Mouse (Mus musculus) stomach, postnatal 0 days (tissue): Measurements from ENCODE around the gene Tmem178b. TPM values are rescaled to one million over a fixed set of nuclear protein-coding genes. Genes with fewer than 3 reads are reported as not detected.

Experiments
- ATAC-seq: fragments of 200-750 bp; cut with Nextera tagmentation; 2 replicates; pipeline ENCODE4 v1.8.0; 2017; ENCODE audit not compliant: low FRiP score, low TSS enrichment
- DNase-seq: peaks from one replicate; pipeline ENCODE4 v3.0.0-alpha.2; 2016; ENCODE audit warnings: low spot score
- H3K27ac ChIP-seq: fragments of 300-500 bp; sonication (generic); replicated peaks from 2 replicates; pipeline ENCODE4 v1.5.1; 2014; ENCODE audit warnings: mild to moderate bottlenecking, control low read depth
- H3K27me3 ChIP-seq: fragments of 300-500 bp; sonication (generic); 2 replicates; pipeline ENCODE4 v1.6.1; 2014; ENCODE audit warnings: low read length; ENCODE audit not compliant: control insufficient read depth, insufficient read depth
- H3K36me3 ChIP-seq: fragments of 300-500 bp; sonication (generic); 2 replicates; pipeline ENCODE4 v1.6.1; 2014; ENCODE audit warnings: low read length, mixed read lengths; ENCODE audit not compliant: control insufficient read depth, insufficient read depth
- H3K4me1 ChIP-seq: fragments of 300-500 bp; sonication (generic); replicated peaks from 2 replicates; pipeline ENCODE4 v1.6.1; 2014; ENCODE audit warnings: antibody characterized with exemption; ENCODE audit not compliant: control insufficient read depth, insufficient read depth
- H3K4me2 ChIP-seq: fragments of 300-500 bp; sonication (generic); replicated peaks from 2 replicates; pipeline ENCODE4 v1.6.1; 2014; ENCODE audit warnings: low read depth, mild to moderate bottlenecking, control low read depth, moderate library complexity
- H3K4me3 ChIP-seq: fragments of 300-500 bp; sonication (generic); 2 replicates; pipeline ENCODE4 v1.5.1; 2014; ENCODE audit warnings: low read depth, low read length, control low read depth
- H3K9ac ChIP-seq: fragments of 300-500 bp; sonication (generic); 2 replicates; pipeline ENCODE4 v1.6.1; 2014; ENCODE audit warnings: mild to moderate bottlenecking, low read length, control low read depth, mixed read lengths
- H3K9me3 ChIP-seq: fragments of 300-500 bp; sonication (generic); 2 replicates; pipeline ENCODE4 v1.6.1; 2016; ENCODE audit warnings: low read length; ENCODE audit not compliant: control insufficient read depth
- CTCF ChIP-seq: IDR thresholded peaks from 2 replicates; pipeline ENCODE4 v1.5.1; 2016; ENCODE audit warnings: antibody characterized with exemption, low read depth, mild to moderate bottlenecking, moderate library complexity
- EP300 ChIP-seq: optimal IDR thresholded peaks from 2 replicates; pipeline ENCODE3; 2016; ENCODE audit warnings: antibody characterized with exemption
- WGBS: fragments of 180-500 bp; shearing (Covaris S2); extraction: QIAGEN DNeasy Blood & Tissue Kit; methylation state at CpG from one replicate; pipeline ENCODE4 v1.1.7; 2014; 5-methylcytosine and 5-hydroxymethylcytosine counted together
- polyA plus RNA-seq: library from polyadenylated mRNA; unstranded; fragments of >200 nt; fragmentation: Nextera tagmentation; extraction: Ambion mirVana; gene quantifications from 2 replicates; pipeline ENCODE4 v1.2.1, GENCODE M21; 2015

The Tmem178b gene
- polyA plus RNA-seq, 1 experiment from 2014 or later = 0.67 TPM

DNA sequence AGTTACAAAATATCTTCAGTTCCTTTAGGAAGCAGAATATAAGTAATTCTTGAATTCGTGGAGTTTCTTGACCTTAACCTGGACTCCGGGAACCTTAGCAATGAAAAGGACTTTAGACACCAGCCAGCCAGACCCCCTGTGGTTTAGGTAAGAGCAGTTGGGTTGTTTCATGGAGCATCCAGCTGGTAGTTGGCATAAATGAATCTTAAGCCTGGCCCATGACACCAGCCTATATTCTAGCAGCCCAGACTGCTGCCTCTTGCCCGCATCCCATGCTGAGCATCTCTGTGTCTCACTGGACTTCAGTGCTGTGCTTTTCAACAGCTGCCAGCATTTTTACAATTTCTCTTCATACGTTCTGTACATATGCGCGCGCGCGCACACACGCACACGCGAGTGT is 344.1 kb downstream of the Tmem178b start:
- ATAC-seq (no peak), DNase-seq (no peak)
- 95% methylated on average over 12 of the region's 12 CpGs for WGBS
- Histone ChIP-seq H3K4me2 (no peak overlapping the region), H3K4me1 (no peaks in the 10 kb centered on the region), H3K9ac (no peak overlapping the region), H3K4me3 (no peak overlapping the region), H3K27ac (no peak overlapping the region), H3K9me3 (no peaks in the 10 kb centered on the region), H3K36me3 (no peaks in the 10 kb centered on the region), H3K27me3 (no peaks in the 10 kb centered on the region)
- TF ChIP-seq EP300 (no peak), CTCF (no peak)

- 85% methylated on average over 3 of the region's 3 CpGs for WGBS
- H3K27ac ChIP-seq = no peak overlapping the region
- H3K36me3 ChIP-seq = no peaks in the 10 kb centered on the region
- TF ChIP-seq CTCF = no peak
- TF ChIP-seq EP300 = no peak
- H3K27me3 ChIP-seq = no peaks in the 10 kb centered on the region
- no peaks in the 10 kb centered on the region for H3K9me3 ChIP-seq
- ATAC-seq (no peak), DNase-seq (no peak)
- H3K9ac ChIP-seq = no peak overlapping the region
- no peak overlapping the region for H3K4me2 ChIP-seq
- no peak overlapping the region for H3K4me3 ChIP-seq
- H3K4me1 ChIP-seq = no peaks in the 10 kb centered on the region
These were observed 344.6 kb downstream of the Tmem178b start for GRCm38 (mm10) chr6:40217651-40218050.

GRCm38 (mm10) chr6:40220634-40221120 is 347.6 kb downstream of the Tmem178b start:
- H3K36me3 ChIP-seq = no peaks in the 10 kb centered on the region
- H3K4me1 ChIP-seq = no peaks in the 10 kb centered on the region
- TF ChIP-seq EP300 (no peak), CTCF (no peak)
- no peak overlapping the region for H3K9ac ChIP-seq
- no peak overlapping the region for H3K27ac ChIP-seq
- ATAC-seq = no peak
- no peak overlapping the region for H3K4me3 ChIP-seq
- no peaks in the 10 kb centered on the region for H3K9me3 ChIP-seq
- no peaks in the 10 kb centered on the region for H3K27me3 ChIP-seq
- H3K4me2 ChIP-seq = no peak overlapping the region
- no peak for DNase-seq

- DNase-seq (no peak), ATAC-seq (no peak)
- H3K4me2 ChIP-seq = no peak overlapping the region
- no peaks in the 10 kb centered on the region for H3K27me3 ChIP-seq
- H3K4me3 ChIP-seq = no peak overlapping the region
- H3K4me1 ChIP-seq = no peaks in the 10 kb centered on the region
- TF ChIP-seq CTCF (no peak), EP300 (no peak)
- H3K36me3 ChIP-seq = no peaks in the 10 kb centered on the region
- no peak overlapping the region for H3K27ac ChIP-seq
- 68% methylated on average over 11 of the region's 11 CpGs for WGBS
- H3K9ac ChIP-seq = no peak overlapping the region
- H3K9me3 ChIP-seq = no peaks in the 10 kb centered on the region
These were observed 352.7 kb downstream of the Tmem178b start for GRCm38 (mm10) chr6:40225585-40226280.

DNA sequence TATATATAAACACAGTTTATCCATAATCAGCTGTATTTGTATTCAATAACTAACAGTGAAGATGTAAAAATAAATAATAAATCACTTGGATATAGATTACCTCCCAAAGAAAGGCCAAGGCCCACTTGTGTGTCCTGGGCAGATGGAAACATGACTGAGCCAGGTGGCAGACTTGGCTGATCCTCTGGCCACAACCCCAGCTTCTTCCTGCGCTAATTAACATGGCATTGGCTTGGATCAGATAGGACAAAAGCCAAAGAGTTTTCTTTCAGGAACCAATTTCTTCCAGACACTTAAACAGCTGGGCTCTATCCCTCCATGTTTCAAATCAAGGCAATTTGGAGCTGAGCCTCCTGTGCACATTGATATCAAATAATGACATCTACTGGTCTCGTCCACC is 355.9 kb downstream of the Tmem178b start:
- H3K27me3 ChIP-seq = no peaks in the 10 kb centered on the region
- no peak overlapping the region for H3K9ac ChIP-seq
- DNase-seq (no peak), ATAC-seq (no peak)
- no peaks in the 10 kb centered on the region for H3K4me1 ChIP-seq
- H3K27ac ChIP-seq = no peak overlapping the region
- no peaks in the 10 kb centered on the region for H3K9me3 ChIP-seq
- no peak overlapping the region for H3K4me2 ChIP-seq
- no peak overlapping the region for H3K4me3 ChIP-seq
- no peak for TF ChIP-seq CTCF
- no peak for TF ChIP-seq EP300
- H3K36me3 ChIP-seq = no peaks in the 10 kb centered on the region
- 70% methylated on average over 2 of the region's 2 CpGs for WGBS

- Histone ChIP-seq H3K27ac (no peak overlapping the region), H3K9me3 (no peaks in the 10 kb centered on the region), H3K4me2 (no peak overlapping the region), H3K9ac (no peak overlapping the region), H3K4me1 (no peaks in the 10 kb centered on the region), H3K27me3 (no peaks in the 10 kb centered on the region), H3K4me3 (no peak overlapping the region), H3K36me3 (no peaks in the 10 kb centered on the region)
- ATAC-seq = no peak
- TF ChIP-seq CTCF = no peak
- TF ChIP-seq EP300 = no peak
- 82% methylated on average over 9 of the region's 9 CpGs for WGBS
- no peak for DNase-seq
These were observed 356.9 kb downstream of the Tmem178b start for GRCm38 (mm10) chr6:40229985-40230384.
